Mouse (Mus musculus) E14TG2a.4 (cell line): ENCODE data around the gene Itgb3.

Source experiments
- CTCF ChIP-seq: conservative IDR thresholded peaks from 2 replicates; pipeline ENCODE4 v1.5.1; 2014; ENCODE audit warnings: low read length
- NANOG ChIP-seq: IDR thresholded peaks from 2 replicates; pipeline ENCODE4 v1.6.1; 2014; ENCODE audit warnings: borderline replicate concordance, low read length, mixed read lengths

DNA sequence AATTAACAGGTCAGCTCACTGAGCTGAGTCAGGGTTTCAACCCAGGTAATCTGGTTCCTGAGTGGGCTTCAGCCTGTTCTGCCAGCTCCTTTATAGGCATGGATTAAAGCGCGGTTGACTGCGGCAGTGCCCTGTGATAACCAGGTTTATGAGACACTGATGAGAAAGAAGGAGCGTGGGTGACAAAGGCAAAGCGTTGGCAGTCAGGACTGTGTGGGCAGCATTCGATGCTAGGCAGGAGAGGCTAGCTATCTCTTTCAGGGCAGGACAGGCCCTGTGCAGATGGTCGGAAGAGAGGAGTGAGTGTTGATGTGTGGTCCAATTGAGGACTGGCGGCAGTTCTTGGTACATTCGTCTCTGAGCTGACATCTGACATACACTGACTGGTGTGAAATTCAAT lies 40.1 kb upstream of the Itgb3 start:
- TF ChIP-seq CTCF (no peak), NANOG (no peak)
